Mouse (Mus musculus): Measurements from ENCODE around the gene Dyrk1b. TPM values are rescaled to one million over a fixed set of nuclear protein-coding genes. Genes with fewer than 3 reads are reported as not detected.

Dyrk1b gene
- polyA plus RNA-seq, 1 experiment from 2014 or later, result 4.6 TPM

- 94% methylated on average over 22 of the region's 22 CpGs for WGBS
- peaks cover 31% of the 10 kb centered on the region for H3K36me3 ChIP-seq (ENCODE audit: control insufficient read depth, insufficient read depth, low read length)
- TF ChIP-seq CTCF (IDR thresholded peaks at IDR 0.05; ENCODE audit: low read depth) (no peak), EP300 (optimal IDR thresholded peaks at IDR 0.05) (no peak)
Measured at GRCm38 (mm10) chr7:28182320-28182719, 3.1 kb downstream of the Dyrk1b start.

DNA sequence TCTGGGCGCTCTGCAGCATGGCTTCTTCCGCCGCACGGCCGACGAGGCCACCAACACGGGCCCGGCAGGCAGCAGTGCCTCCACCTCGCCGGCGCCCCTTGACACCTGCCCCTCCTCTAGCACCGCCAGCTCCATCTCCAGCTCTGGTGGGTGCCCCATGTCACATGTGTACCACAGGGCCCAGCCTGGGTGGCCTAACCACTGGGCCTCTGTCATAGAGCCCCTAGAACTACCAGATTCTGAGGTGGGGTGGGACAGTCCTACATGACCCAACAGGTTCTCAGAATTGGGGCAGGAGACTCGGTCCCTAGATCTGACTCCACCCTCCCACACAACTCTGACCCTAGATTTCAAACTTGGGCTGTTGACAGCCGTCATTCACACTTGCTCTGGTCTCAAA, 6.6 kb downstream of the Dyrk1b start:
- H3K9me3 ChIP-seq (ENCODE audit: control insufficient read depth, low read length), result no peaks in the 10 kb centered on the region
- 92% methylated on average over 14 of the region's 14 CpGs for WGBS
- H3K27ac ChIP-seq (replicated peaks), result no peak overlapping the region
- peaks cover 33% of the 10 kb centered on the region for H3K36me3 ChIP-seq (ENCODE audit: control insufficient read depth, insufficient read depth, low read length)
- no peak overlapping the region for H3K4me2 ChIP-seq (replicated peaks; ENCODE audit: low read depth)
- DNase-seq (ENCODE audit: low spot score), result no peak
- no peaks in the 10 kb centered on the region for H3K27me3 ChIP-seq (ENCODE audit: control insufficient read depth, insufficient read depth, low read length)
- ATAC-seq (ENCODE audit: low FRiP score, low TSS enrichment), result no peak
- TF ChIP-seq EP300 (optimal IDR thresholded peaks at IDR 0.05) (no peak), CTCF (IDR thresholded peaks at IDR 0.05; ENCODE audit: low read depth) (no peak)
- no peaks in the 10 kb centered on the region for H3K4me1 ChIP-seq (replicated peaks; ENCODE audit: control insufficient read depth, insufficient read depth)
- H3K9ac ChIP-seq (ENCODE audit: low read length), result no peak overlapping the region
- no peak overlapping the region for H3K4me3 ChIP-seq (ENCODE audit: low read depth, low read length)

More at GRCm38 (mm10) chr7:28182320-28182719, 3.1 kb downstream of the Dyrk1b start:
- H3K27me3 ChIP-seq (ENCODE audit: control insufficient read depth, insufficient read depth, low read length), result no peaks in the 10 kb centered on the region
- no peak overlapping the region for H3K9ac ChIP-seq (ENCODE audit: low read length)
- no peaks in the 10 kb centered on the region for H3K9me3 ChIP-seq (ENCODE audit: control insufficient read depth, low read length)
- ATAC-seq (ENCODE audit: low FRiP score, low TSS enrichment) (no peak), DNase-seq (ENCODE audit: low spot score) (no peak)
- no peak overlapping the region for H3K4me3 ChIP-seq (ENCODE audit: low read depth, low read length)
- H3K4me2 ChIP-seq (replicated peaks; ENCODE audit: low read depth), result no peak overlapping the region
- no peaks in the 10 kb centered on the region for H3K4me1 ChIP-seq (replicated peaks; ENCODE audit: control insufficient read depth, insufficient read depth)
- H3K27ac ChIP-seq (replicated peaks), result no peak overlapping the region

DNA sequence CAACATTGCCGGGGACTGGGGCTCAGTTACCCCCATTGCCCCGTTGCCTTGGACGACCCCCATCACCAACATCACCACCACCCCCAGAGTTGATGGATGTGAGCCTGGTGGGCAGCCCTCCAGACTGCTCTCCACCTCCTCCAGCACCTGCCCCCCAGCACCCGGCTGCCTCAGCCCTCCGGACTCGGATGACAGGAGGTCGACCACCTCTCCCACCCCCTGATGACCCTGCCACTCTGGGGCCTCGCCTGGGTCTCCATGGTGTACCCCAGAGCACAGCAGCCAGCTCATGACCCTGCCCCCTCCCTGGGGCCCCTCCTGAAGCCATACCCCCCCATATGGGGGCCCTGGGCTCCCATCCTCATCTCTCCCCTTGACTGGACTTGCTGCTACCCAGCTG, 7.4 kb downstream of the Dyrk1b start:
- Histone ChIP-seq H3K27me3 (ENCODE audit: control insufficient read depth, insufficient read depth, low read length) (no peaks in the 10 kb centered on the region), H3K36me3 (ENCODE audit: control insufficient read depth, insufficient read depth, low read length) (peaks cover 33% of the 10 kb centered on the region), H3K9ac (ENCODE audit: low read length) (no peak overlapping the region), H3K4me1 (replicated peaks; ENCODE audit: control insufficient read depth, insufficient read depth) (no peaks in the 10 kb centered on the region), H3K4me2 (replicated peaks; ENCODE audit: low read depth) (no peak overlapping the region), H3K9me3 (ENCODE audit: control insufficient read depth, low read length) (no peaks in the 10 kb centered on the region), H3K4me3 (ENCODE audit: low read depth, low read length) (no peak overlapping the region), H3K27ac (replicated peaks) (no peak overlapping the region)
- ATAC-seq (ENCODE audit: low FRiP score, low TSS enrichment) (no peak), DNase-seq (ENCODE audit: low spot score) (no peak)
- TF ChIP-seq EP300 (optimal IDR thresholded peaks at IDR 0.05), result no peak
- TF ChIP-seq CTCF (IDR thresholded peaks at IDR 0.05; ENCODE audit: low read depth), result no peak
- 88% methylated on average over 8 of the region's 8 CpGs for WGBS

DNA sequence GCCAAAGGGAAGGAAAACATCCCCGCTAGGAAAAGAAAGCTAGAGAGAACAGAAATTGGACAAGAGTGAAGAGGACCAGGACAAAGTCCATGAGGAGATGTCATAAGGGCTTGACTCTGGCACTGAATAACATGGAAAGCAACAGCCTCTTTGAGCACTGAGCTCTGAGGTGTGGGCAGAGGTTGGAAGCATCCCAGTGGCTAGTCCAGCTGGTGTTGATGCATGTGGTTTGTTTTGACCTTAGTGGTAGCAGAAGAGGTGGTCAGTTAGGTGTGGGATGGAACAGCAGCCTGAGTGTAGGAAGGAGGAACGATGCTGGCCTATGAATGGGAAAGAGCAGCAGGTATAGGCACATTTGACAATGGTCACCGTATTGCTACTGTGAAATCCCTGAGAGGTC, 12.2 kb downstream of the Dyrk1b start:
- H3K4me3 ChIP-seq (ENCODE audit: low read depth, low read length), result no peak overlapping the region
- no peak overlapping the region for H3K27ac ChIP-seq (replicated peaks)
- no peaks in the 10 kb centered on the region for H3K4me1 ChIP-seq (replicated peaks; ENCODE audit: control insufficient read depth, insufficient read depth)
- H3K9me3 ChIP-seq (ENCODE audit: control insufficient read depth, low read length), result no peaks in the 10 kb centered on the region
- H3K36me3 ChIP-seq (ENCODE audit: control insufficient read depth, insufficient read depth, low read length), result peaks cover 12% of the 10 kb centered on the region
- ATAC-seq (ENCODE audit: low FRiP score, low TSS enrichment) (no peak), DNase-seq (ENCODE audit: low spot score) (no peak)
- TF ChIP-seq EP300 (optimal IDR thresholded peaks at IDR 0.05) (no peak), CTCF (IDR thresholded peaks at IDR 0.05; ENCODE audit: low read depth) (no peak)
- H3K27me3 ChIP-seq (ENCODE audit: control insufficient read depth, insufficient read depth, low read length), result no peaks in the 10 kb centered on the region
- no peak overlapping the region for H3K4me2 ChIP-seq (replicated peaks; ENCODE audit: low read depth)
- H3K9ac ChIP-seq (ENCODE audit: low read length), result no peak overlapping the region
- WGBS, result 96% methylated on average over 3 of the region's 3 CpGs

- peaks cover 7% of the 10 kb centered on the region for H3K36me3 ChIP-seq (ENCODE audit: control insufficient read depth, insufficient read depth, low read length)
- no peaks in the 10 kb centered on the region for H3K4me1 ChIP-seq (replicated peaks; ENCODE audit: control insufficient read depth, insufficient read depth)
- H3K9ac ChIP-seq (ENCODE audit: low read length), result no peak overlapping the region
- ATAC-seq (ENCODE audit: low FRiP score, low TSS enrichment) (no peak), DNase-seq (ENCODE audit: low spot score) (no peak)
- no peaks in the 10 kb centered on the region for H3K9me3 ChIP-seq (ENCODE audit: control insufficient read depth, low read length)
- no peak overlapping the region for H3K27ac ChIP-seq (replicated peaks)
- no peaks in the 10 kb centered on the region for H3K27me3 ChIP-seq (ENCODE audit: control insufficient read depth, insufficient read depth, low read length)
- TF ChIP-seq CTCF (IDR thresholded peaks at IDR 0.05; ENCODE audit: low read depth), result no peak
- no peak for TF ChIP-seq EP300 (optimal IDR thresholded peaks at IDR 0.05)
- H3K4me2 ChIP-seq (replicated peaks; ENCODE audit: low read depth), result no peak overlapping the region
- WGBS, result 100% methylated on average over 1 of the region's 1 CpGs
- H3K4me3 ChIP-seq (ENCODE audit: low read depth, low read length), result no peak overlapping the region
Measured at GRCm38 (mm10) chr7:28191903-28192302, 12.6 kb downstream of the Dyrk1b start.

DNA sequence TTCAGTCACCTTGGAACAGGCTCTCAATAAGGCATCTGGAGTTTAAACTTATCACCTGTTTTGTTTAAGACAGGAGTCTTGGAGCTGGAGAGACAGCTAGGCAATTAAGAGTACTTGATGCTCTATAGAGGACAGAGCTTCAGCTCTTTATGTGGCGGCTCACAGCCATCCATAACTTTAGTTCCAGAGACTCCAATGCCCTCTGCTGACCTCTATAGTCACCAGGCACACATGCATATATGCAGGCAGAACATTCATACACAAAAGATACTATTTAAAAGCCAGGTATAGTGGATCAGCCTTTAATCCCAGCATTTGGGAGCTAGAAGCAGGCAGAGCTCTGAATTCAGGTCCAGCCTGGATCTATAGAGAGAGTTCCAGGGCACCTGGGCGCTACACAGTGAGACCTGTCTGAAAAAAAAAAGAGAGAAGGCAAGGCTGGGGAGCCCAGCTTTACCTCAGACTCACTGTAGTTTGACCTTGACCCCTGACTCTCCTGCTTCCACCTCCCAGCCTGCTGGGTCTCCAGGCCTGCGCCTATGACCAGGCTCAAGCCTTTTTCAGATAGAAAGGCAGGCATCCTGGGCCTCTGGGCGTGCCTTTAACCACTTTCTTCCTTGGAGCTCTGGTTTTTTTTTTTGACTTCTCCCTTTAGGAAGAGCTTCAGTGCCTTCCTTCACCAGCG, 16.3 kb downstream of the Dyrk1b start:
- Histone ChIP-seq H3K4me2 (replicated peaks; ENCODE audit: low read depth) (no peak overlapping the region), H3K4me1 (replicated peaks; ENCODE audit: control insufficient read depth, insufficient read depth) (no peaks in the 10 kb centered on the region), H3K9me3 (ENCODE audit: control insufficient read depth, low read length) (no peaks in the 10 kb centered on the region), H3K4me3 (ENCODE audit: low read depth, low read length) (no peak overlapping the region), H3K27ac (replicated peaks) (no peak overlapping the region), H3K27me3 (ENCODE audit: control insufficient read depth, insufficient read depth, low read length) (no peaks in the 10 kb centered on the region), H3K9ac (ENCODE audit: low read length) (no peak overlapping the region), H3K36me3 (ENCODE audit: control insufficient read depth, insufficient read depth, low read length) (no peaks in the 10 kb centered on the region; the same call in 1 of the 2 replicates)
- ATAC-seq (ENCODE audit: low FRiP score, low TSS enrichment) (no peak), DNase-seq (ENCODE audit: low spot score) (no peak)
- 78% methylated on average over 5 of the region's 5 CpGs for WGBS
- TF ChIP-seq CTCF (IDR thresholded peaks at IDR 0.05; ENCODE audit: low read depth), result no peak
- no peak for TF ChIP-seq EP300 (optimal IDR thresholded peaks at IDR 0.05)

Data from stomach, postnatal 0 days (tissue).